Mouse (Mus musculus): ENCODE results near the gene Mtmr12.

DNA sequence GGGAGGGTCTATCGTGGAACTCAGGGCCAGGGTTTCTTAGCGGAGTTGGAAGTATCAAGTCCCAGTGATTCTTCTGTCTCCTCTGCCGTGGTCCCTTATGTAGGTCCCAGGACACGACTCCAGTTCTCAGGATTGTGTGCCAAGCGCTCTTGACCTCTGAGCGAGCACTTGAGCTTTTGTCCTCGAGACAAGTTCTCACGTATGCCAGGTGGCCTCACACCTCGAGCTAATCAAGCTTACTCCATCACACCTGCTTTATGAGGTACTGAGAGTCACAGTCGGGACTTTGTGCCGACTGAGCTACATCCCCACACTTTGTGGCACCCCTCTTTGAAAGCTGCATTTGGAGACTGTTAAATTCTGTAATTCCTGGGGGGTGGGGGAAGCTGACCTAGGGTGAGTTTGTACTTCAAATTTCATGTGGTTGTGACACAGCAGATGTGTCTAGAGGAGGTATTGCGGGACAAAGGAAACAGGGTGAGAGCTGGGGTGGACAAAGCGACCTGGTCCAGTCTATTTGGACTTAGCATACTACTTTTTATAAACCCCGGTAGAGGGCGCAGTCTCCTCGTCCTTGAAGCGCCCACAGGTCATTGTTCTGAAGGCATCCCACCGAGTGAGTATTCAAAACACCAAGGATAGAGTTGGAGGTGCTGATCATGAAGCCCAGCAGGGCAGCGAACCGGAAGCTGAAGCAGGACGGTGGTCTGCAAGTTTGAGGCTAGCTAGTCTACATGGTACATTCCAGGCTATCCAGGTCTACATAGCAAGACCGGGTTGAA, 8.2 kb upstream of the Mtmr12 start:
- TF ChIP-seq POLR2A (IDR thresholded peaks at IDR 0.05; ENCODE audit: low read depth, low read length), result no peak
- peak; percentile 92; the same call in 1 of the 2 replicates for TF ChIP-seq CTCF (IDR thresholded peaks at IDR 0.05; ENCODE audit: extremely low read depth, insufficient read length, insufficient replicate concordance, low read depth, low read length)
